Mouse (Mus musculus): ENCODE results near the gene Mroh2a.

The Mroh2a gene

GRCm38 (mm10) chr1:88258881-88259642, 32.3 kb downstream of the Mroh2a start:
- DNase-seq (ENCODE audit: low spot score in 2 of 2), result peak in 1 of 2 experiments; percentile 69

DNA sequence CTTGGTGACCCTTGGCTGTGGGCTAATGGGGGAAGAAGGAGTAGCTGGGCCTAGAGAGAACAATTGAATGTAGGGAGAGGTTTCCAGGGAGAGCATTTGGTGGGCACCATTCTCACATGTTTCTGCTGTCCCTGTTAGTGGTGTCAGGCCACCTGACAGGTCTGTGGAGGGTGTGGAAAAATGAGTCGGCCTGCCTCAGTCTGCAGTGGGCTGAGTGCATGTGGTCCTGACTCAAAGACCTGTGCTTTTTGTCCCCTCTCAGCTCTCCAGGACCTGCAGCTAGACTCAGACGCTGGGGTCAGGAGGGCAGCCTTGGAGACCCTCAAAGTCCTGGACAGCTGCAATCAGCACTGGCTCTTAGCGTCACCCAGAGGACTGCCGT, 32.8 kb downstream of the Mroh2a start:
- DNase-seq (ENCODE audit: low spot score in 2 of 2), result no peak

DNA sequence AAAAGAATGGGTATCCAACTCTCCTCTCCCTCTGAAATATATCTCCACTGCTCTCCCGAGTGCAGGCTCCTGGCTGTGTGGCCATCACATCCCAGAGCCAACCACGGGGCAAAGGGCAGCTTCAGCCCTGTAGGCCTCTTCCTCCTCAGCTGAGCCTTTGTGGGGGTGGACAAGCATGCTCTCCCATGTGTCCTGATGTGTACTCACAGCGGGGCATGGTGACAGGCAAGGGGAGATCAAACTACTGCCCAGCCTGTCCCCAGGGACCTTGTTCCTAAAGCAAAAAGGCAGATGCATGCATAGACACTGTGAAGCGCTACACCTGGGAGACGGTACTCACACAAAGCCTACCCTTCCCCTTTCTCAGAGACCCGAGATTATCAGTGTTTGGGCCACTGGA, 33.3 kb downstream of the Mroh2a start:
- no peak for DNase-seq (ENCODE audit: low spot score in 2 of 2)

- no peak for DNase-seq (ENCODE audit: low spot score in 2 of 2)
These were observed 34.0 kb downstream of the Mroh2a start for GRCm38 (mm10) chr1:88260604-88261377.

- DNase-seq (ENCODE audit: low spot score in 2 of 2), result no peak
These were observed 34.9 kb downstream of the Mroh2a start for GRCm38 (mm10) chr1:88261706-88262105.

GRCm38 (mm10) chr1:88262255-88262654, 35.5 kb downstream of the Mroh2a start:
- no peak for DNase-seq (ENCODE audit: low spot score in 2 of 2)

DNA sequence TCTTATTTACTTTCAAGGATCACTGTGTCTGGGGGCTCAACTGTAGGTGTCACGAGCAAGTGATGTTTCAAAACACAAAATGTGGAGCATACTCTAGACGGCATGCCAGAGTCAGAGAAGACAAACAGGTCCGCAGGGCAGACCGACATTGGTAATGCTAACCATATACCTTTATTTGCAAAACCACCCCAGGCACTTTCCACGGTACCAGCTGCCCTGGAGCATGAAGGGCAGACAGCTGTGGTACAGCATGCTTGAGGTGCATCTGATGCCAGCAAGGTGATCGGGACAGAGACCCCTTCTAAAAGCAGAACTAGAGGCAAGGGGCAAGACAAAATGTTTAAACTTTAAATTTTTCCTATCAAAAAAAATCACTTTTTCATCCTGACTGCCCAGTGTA, 36.2 kb downstream of the Mroh2a start:
- DNase-seq (ENCODE audit: low spot score in 2 of 2), result no peak

DNA sequence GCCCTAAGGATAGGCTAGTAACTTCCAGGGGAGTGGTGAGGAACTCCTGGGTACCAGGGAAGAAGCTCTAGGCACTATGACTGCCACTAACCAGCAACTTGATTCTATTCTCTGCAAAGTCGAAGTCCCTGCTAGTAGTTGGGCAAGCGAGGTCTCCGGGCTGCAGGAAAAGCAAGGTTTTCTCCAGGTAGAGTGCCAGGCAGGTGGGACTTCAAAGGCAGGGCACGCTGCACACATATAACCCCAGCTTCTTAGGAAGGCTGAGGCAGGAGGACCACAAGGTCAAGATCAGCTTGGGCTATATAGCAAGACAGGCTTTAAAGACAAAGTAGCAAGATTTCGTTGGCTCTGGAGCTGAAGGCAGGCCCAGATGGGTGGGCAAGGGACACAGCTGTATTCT, 37.0 kb downstream of the Mroh2a start:
- no peak for DNase-seq (ENCODE audit: low spot score in 2 of 2)

- no peak for DNase-seq (ENCODE audit: low spot score in 2 of 2)
These were observed 37.6 kb downstream of the Mroh2a start for GRCm38 (mm10) chr1:88264237-88264868.

DNA sequence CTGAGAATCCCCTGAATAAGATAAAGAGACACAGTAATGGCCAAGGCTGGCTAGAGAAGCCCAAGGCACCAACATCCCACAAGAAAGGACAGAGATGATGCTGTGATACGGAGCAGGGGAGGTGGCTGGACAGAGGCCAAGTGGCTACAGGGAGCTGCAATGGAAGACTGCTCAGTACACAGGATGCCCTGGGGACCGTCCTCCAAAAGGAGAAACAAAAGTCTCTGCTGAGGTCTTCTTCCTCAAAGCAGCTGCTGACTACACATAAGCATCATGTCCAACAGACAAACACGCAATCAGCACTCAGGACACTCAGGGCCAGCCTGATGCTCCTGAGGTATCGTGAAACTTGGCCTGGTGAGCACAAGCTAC, 38.1 kb downstream of the Mroh2a start:
- DNase-seq (ENCODE audit: low spot score in 2 of 2), result no peak

- no peak for DNase-seq (ENCODE audit: low spot score in 2 of 2)
These were observed 39.3 kb downstream of the Mroh2a start for GRCm38 (mm10) chr1:88266123-88266522.

DNA sequence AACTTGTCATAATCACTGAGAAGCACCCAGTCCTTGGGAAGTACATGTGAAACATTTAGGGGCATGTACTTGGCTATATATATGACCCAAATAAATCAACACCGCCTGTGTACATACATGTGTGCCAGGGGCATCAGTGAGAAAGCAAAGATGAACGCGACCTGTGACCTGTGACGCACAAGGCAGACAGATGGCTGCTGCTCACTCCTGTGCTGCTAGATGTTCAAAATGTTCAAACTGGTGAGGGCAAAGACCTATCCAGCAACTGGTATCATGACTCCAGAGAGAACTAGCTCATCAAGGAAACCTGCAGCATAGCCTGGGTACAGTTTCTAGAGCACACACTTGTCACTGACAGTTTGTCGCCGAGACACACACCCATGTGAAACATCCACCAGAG, 40.7 kb downstream of the Mroh2a start:
- no peak for DNase-seq (ENCODE audit: low spot score in 2 of 2)

GRCm38 (mm10) chr1:88268070-88268469, 41.3 kb downstream of the Mroh2a start:
- no peak for DNase-seq (ENCODE audit: low spot score in 2 of 2)

- peak in 1 of 2 experiments; percentile 32 for DNase-seq (ENCODE audit: low spot score in 2 of 2)
These were observed 42.9 kb downstream of the Mroh2a start for GRCm38 (mm10) chr1:88269539-88270309.

- no peak for DNase-seq (ENCODE audit: low spot score in 2 of 2)
These were observed 46.1 kb downstream of the Mroh2a start for GRCm38 (mm10) chr1:88272851-88273250.

DNA sequence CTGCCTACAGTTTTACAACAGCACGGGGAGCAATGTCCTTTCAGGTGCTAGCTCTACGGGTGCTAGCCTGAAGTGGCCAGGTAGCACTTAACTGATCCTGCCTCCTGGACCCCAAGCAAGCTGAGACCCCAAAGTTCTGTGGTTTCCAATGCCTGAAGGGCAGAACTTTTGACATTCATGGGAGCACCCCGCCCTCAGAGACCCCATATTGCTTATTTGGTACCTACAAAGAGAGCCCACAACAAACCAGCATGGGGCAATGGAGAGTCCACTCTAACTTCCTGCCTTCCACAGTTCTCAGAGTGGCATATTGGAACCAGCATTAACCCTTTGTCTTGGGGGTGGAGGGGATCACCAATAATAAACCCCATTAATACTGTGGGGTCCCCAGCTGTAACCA, 46.5 kb downstream of the Mroh2a start:
- peak; percentile 14 to 23 for DNase-seq (ENCODE audit: low spot score in 2 of 2)

DNA sequence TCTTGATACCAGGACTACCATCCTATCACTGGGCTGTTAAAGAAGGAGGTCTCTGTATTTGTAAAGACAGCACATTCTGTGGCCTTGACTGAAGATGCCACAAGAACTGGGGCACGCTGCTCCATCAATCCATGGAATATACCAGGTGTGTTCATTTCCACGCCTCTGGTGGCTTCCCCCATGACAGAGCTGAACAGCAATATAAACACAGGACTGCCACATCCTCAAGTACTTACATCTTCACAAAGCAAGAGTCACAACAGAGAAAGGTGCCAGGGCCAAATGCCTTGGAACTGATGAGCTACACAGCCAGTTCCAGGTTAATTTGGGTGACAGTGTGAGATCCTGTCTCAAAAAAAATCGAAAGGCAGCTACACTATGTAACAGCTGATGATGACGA, 47.0 kb downstream of the Mroh2a start:
- peak in 1 of 2 experiments; percentile 11 for DNase-seq (ENCODE audit: low spot score in 2 of 2)

- DNase-seq (ENCODE audit: low spot score in 2 of 2), result peak in 1 of 2 experiments; percentile 41
These were observed 47.7 kb downstream of the Mroh2a start for GRCm38 (mm10) chr1:88274371-88275077.

DNA sequence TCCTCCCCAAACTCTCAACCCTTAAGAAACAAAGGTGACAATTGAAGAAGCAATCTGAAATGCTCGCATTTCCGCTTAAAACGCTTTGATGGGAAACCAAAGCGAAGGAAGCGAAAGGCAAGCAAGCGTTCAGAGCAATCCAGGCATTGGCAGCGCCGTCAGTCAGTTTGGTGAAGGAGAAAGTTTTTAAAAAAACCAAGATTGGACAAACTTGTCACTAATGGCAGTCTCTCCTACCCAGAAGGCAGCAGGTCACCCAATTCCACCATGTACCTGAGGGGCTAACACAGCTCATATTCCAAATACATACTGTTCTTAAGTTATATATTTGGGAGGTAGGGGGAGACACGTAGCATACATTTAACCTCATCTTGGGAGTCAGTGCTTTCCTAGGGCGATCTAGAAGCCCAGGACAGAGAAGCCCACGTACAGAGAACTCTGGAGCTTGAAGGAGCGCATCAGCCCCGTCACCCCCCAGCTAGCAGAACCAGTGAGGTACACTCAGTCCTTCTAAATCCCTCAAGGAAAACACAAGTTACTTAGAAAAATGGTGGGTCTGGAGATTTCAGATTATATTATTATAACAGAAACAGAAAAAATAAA, 48.4 kb downstream of the Mroh2a start:
- DNase-seq (ENCODE audit: low spot score in 2 of 2), result peak in 1 of 2 experiments; percentile 18

- peak; percentile 22 to 40 for DNase-seq (ENCODE audit: low spot score in 2 of 2)
These were observed 49.1 kb downstream of the Mroh2a start for GRCm38 (mm10) chr1:88275698-88276523.
